Mouse (Mus musculus) heart, embryonic 14.5 days (tissue): Measurements from ENCODE around the gene Psmb9. TPM values are rescaled to one million over a fixed set of nuclear protein-coding genes. Genes with fewer than 3 reads are reported as not detected.

Experiments
- ATAC-seq: fragments of 200-750 bp; cut with Nextera tagmentation; 2 replicates; pipeline ENCODE4 v1.8.0; 2017; ENCODE audit warnings: low read depth, moderate TSS enrichment; ENCODE audit not compliant: insufficient number of reproducible peaks, insufficient read depth, low FRiP score
- H3K27ac ChIP-seq, 2 experiments: fragments of 200-500 bp in 1 of 2; fragments of 300-500 bp in 1 of 2; sonication (generic) in 1 of 2; replicated peaks in 1 of 2; 2 replicates each; pipeline ENCODE4 v1.5.1; 2012 to 2014; ENCODE audit warnings: low read depth in 2 of 2, low read length in 2 of 2, control low read depth in 1 of 2, mild to moderate bottlenecking in 1 of 2, mixed read lengths in 1 of 2; ENCODE audit not compliant: control insufficient read depth in 1 of 2, insufficient read depth in 1 of 2
- H3K27me3 ChIP-seq: fragments of 300-500 bp; sonication (generic); 2 replicates; pipeline ENCODE4 v1.6.1; 2014; ENCODE audit warnings: mild to moderate bottlenecking, low read length, control low read depth; ENCODE audit not compliant: control insufficient read depth, insufficient read depth
- H3K36me3 ChIP-seq: fragments of 300-500 bp; sonication (generic); 2 replicates; pipeline ENCODE4 v1.6.1; 2014; ENCODE audit warnings: mild to moderate bottlenecking, control low read depth, low read length, mixed read lengths; ENCODE audit not compliant: control insufficient read depth, insufficient read depth
- H3K4me1 ChIP-seq, 2 experiments: fragments of 200-500 bp in 1 of 2; fragments of 300-500 bp in 1 of 2; sonication (generic) in 1 of 2; 2 replicates each; pipeline ENCODE4 v1.6.1; 2012 to 2014; ENCODE audit warnings: low read length in 2 of 2, control low read depth in 1 of 2, mixed read lengths in 1 of 2; ENCODE audit not compliant: control insufficient read depth in 2 of 2, insufficient read depth in 2 of 2
- H3K4me2 ChIP-seq: fragments of 300-500 bp; sonication (generic); 2 replicates; pipeline ENCODE4 v1.6.1; 2014; ENCODE audit warnings: mild to moderate bottlenecking, low read length
- H3K4me3 ChIP-seq, 2 experiments: fragments of 200-500 bp in 1 of 2; fragments of 300-500 bp in 1 of 2; sonication (generic) in 1 of 2; 2 replicates each; pipeline ENCODE4 v1.5.1; 2012 to 2014; ENCODE audit warnings: low read length in 2 of 2, mild to moderate bottlenecking in 2 of 2, control low read depth in 1 of 2, low read depth in 1 of 2, moderate library complexity in 1 of 2; ENCODE audit not compliant: control insufficient read depth in 1 of 2, insufficient read depth in 1 of 2
- H3K9ac ChIP-seq: fragments of 300-500 bp; sonication (generic); 2 replicates; pipeline ENCODE4 v1.6.1; 2014; ENCODE audit warnings: mild to moderate bottlenecking, low read length
- H3K9me3 ChIP-seq: fragments of 300-500 bp; sonication (generic); 2 replicates; pipeline ENCODE4 v1.6.1; 2016; ENCODE audit warnings: low read length, control low read depth; ENCODE audit not compliant: control insufficient read depth
- WGBS: fragments of 180-500 bp; shearing (Covaris S2); extraction: QIAGEN DNeasy Blood & Tissue Kit; methylation state at CpG from one replicate; pipeline ENCODE4 v1.1.7; 2014; 5-methylcytosine and 5-hydroxymethylcytosine counted together
- polyA plus RNA-seq: library from polyadenylated mRNA; unstranded; fragments of >200 nt; fragmentation: Nextera tagmentation; extraction: Ambion mirVana; gene quantifications from 2 replicates; pipeline ENCODE4 v1.2.1, GENCODE M21; 2014

Psmb9 gene
- polyA plus RNA-seq, 1 experiment from 2014 or later, result 1.7 TPM

GRCm38 (mm10) chr17:34179913-34180859 is 7.4 kb downstream of the Psmb9 start:
- Histone ChIP-seq H3K4me1 (no peaks in the 10 kb centered on the region), H3K4me2 (no peak overlapping the region), H3K4me3 (no peak overlapping the region), H3K36me3 (no peaks in the 10 kb centered on the region), H3K27ac (no peak overlapping the region), H3K27me3 (peaks cover 28% of the 10 kb centered on the region), H3K9ac (no peak overlapping the region), H3K9me3 (peaks cover 9% of the 10 kb centered on the region; the same call in 1 of the 2 replicates)
- no peak for ATAC-seq
- WGBS, result 56% methylated on average over 13 of the region's 13 CpGs

- WGBS, result 53% methylated on average over 6 of the region's 6 CpGs
Measured at GRCm38 (mm10) chr17:34179019-34179418, 8.5 kb downstream of the Psmb9 start.

GRCm38 (mm10) chr17:34177179-34177578 is 10.4 kb downstream of the Psmb9 start:
- H3K27me3 ChIP-seq, result peaks cover under 1% of the 10 kb centered on the region
- H3K36me3 ChIP-seq, result no peaks in the 10 kb centered on the region
- H3K4me1 ChIP-seq, result no peaks in the 10 kb centered on the region
- no peak overlapping the region for H3K27ac ChIP-seq
- H3K4me3 ChIP-seq, result no peak overlapping the region
- H3K4me2 ChIP-seq, result no peak overlapping the region
- no peak overlapping the region for H3K9ac ChIP-seq
- no peak for ATAC-seq
- peaks cover 14% of the 10 kb centered on the region for H3K9me3 ChIP-seq
- WGBS, result 54% methylated on average over 4 of the region's 4 CpGs

More at GRCm38 (mm10) chr17:34179019-34179418, 8.5 kb downstream of the Psmb9 start:
- H3K4me2 ChIP-seq, result no peak overlapping the region
- H3K9ac ChIP-seq, result no peak overlapping the region
- peaks cover 9% of the 10 kb centered on the region; the same call in 1 of the 2 replicates for H3K9me3 ChIP-seq
- H3K4me3 ChIP-seq, result no peak overlapping the region
- no peaks in the 10 kb centered on the region for H3K4me1 ChIP-seq
- H3K27ac ChIP-seq, result no peak overlapping the region
- no peaks in the 10 kb centered on the region for H3K36me3 ChIP-seq
- ATAC-seq, result no peak
- H3K27me3 ChIP-seq, result peaks cover 18% of the 10 kb centered on the region

GRCm38 (mm10) chr17:34174075-34174474 is 13.5 kb downstream of the Psmb9 start:
- Histone ChIP-seq H3K27me3 (0 out of 2 replicates have a peak, but pooled peaks cover under 1% of the 10 kb centered on the region), H3K4me2 (no peak overlapping the region), H3K27ac (no peak overlapping the region), H3K36me3 (no peaks in the 10 kb centered on the region), H3K9me3 (peaks cover 14% of the 10 kb centered on the region), H3K4me3 (no peak overlapping the region), H3K9ac (no peak overlapping the region), H3K4me1 (no peaks in the 10 kb centered on the region)
- 54% methylated on average over 1 of the region's 1 CpGs for WGBS
- ATAC-seq, result no peak

- Histone ChIP-seq H3K27me3 (0 out of 2 replicates have a peak, but pooled peaks cover 3% of the 10 kb centered on the region), H3K9me3 (peaks cover 13% of the 10 kb centered on the region), H3K27ac (no peak overlapping the region), H3K4me3 (no peak overlapping the region), H3K4me2 (no peak overlapping the region), H3K4me1 (no peaks in the 10 kb centered on the region), H3K36me3 (no peaks in the 10 kb centered on the region), H3K9ac (no peak overlapping the region)
- WGBS, result 93% methylated on average over 5 of the region's 5 CpGs
- no peak for ATAC-seq
Measured at GRCm38 (mm10) chr17:34172528-34172927, 15.0 kb downstream of the Psmb9 start.

- H3K4me2 ChIP-seq, result 0 out of 2 replicates have a peak overlapping the region, but pooled peaks have one; percentile 13
- H3K36me3 ChIP-seq, result no peaks in the 10 kb centered on the region
- no peaks in the 10 kb centered on the region for H3K4me1 ChIP-seq
- no peak overlapping the region for H3K27ac ChIP-seq
- H3K9me3 ChIP-seq, result peaks cover 5% of the 10 kb centered on the region
- no peak overlapping the region for H3K4me3 ChIP-seq
- H3K27me3 ChIP-seq, result 0 out of 2 replicates have a peak, but pooled peaks cover 3% of the 10 kb centered on the region
- 32% methylated on average over 13 of the region's 13 CpGs for WGBS
- ATAC-seq, result no peak
- H3K9ac ChIP-seq, result no peak overlapping the region
Measured at GRCm38 (mm10) chr17:34170877-34171498, 16.6 kb downstream of the Psmb9 start.

- Histone ChIP-seq H3K9ac (no peak overlapping the region), H3K27me3 (0 out of 2 replicates have a peak, but pooled peaks cover 3% of the 10 kb centered on the region), H3K4me3 (no peak overlapping the region), H3K9me3 (peaks cover 8% of the 10 kb centered on the region), H3K4me2 (no peak overlapping the region), H3K36me3 (no peaks in the 10 kb centered on the region), H3K4me1 (no peaks in the 10 kb centered on the region), H3K27ac (no peak overlapping the region)
- 19% methylated on average over 4 of the region's 4 CpGs for WGBS
- ATAC-seq, result no peak
Measured at GRCm38 (mm10) chr17:34170487-34170876, 17.1 kb downstream of the Psmb9 start.
